Mouse (Mus musculus): ENCODE data around the gene Zmym5. TPM values are rescaled to one million over a fixed set of nuclear protein-coding genes. Genes with fewer than 3 reads are reported as not detected.

Gene Zmym5
- 55.9 TPM for total RNA-seq (2023)

DNA sequence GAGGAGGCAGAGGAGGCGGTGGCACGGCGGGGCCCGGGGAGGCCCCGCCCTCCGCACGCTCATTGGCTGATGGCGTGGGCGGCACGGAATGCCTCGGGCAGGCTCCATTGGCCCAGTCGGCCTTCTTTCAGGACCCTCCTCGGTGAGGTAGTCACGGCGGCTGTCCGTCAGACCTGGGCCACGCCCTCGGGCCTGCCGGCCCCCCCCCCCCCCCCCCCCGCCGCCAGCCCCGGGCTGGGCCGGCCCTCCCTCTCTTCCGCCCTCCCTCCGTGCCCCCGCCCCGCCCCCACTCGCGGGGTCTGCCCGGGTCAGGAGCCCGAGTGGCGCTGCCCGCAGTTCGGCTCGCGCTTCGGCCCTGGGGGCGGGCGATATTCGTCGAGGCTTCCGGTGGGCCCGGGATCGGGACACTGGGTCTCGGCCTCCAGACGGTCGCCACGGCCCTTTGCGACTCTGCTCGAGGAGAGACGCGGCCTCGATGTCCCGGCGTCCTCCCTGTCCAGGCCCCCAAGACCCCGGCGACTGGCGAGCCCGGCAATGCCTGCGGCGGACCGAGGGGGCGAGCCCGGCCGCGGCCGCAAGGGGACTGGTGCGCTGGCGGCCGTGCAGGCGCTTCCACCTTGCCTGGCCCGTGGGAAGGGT lies at the start of gene Zmym5:
Gene Zmym5, minus strand, starts transcription at position 16 of the 639 bp plus-strand sequence.

DNA sequence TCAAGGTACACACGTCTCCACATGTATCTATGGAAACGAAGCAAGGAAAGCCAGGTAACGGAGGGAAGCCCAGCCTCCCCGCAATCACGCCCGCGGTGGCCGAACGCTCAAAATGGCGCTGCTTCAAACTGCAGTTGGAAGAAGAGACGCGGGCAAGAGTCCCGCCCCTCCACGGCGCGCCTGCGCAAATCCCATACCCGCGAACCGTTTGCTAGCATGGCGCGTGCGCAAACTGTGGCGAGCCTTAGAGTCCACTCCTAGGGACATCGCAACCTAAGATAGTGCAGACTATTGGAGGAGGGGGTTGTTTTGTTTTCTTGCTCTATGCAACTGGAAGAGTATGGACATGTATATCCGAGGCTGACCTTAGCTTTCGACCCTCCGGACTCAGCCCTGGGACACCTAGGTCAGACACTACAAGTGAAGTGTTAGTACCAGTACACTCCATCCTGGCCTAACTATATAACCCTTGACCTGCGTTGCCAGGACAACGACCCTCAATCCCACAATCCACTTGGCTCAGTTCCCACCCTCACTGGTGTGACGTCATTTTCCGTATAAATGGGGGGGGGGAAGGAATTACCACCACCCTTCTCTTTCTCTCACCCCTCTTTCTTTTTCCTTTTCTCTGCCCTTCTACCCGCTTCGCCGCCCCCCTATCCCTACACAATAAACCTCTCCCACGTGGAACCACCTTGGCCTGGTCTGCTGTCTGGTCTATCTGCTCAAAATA lies 33.1 kb downstream of the Zmym5 start, which contains the start of gene Pspc1:
Gene Pspc1, minus strand, starts transcription at position 117 of the 733 bp plus-strand sequence.

Other genes with a start within 250 kb of the Zmym5 start
- 15.1 TPM for gene Cenpj, start 236.3 kb downstream of the Zmym5 start, total RNA-seq (2023)
- gene Parp4, start 236.1 kb downstream of the Zmym5 start, total RNA-seq (2023) = 72.0 TPM
- 36.5 TPM for gene Mphosph8, start 143.5 kb downstream of the Zmym5 start, total RNA-seq (2023)
- gene Pspc1, start 33.4 kb downstream of the Zmym5 start, total RNA-seq (2023) = 74.6 TPM
- gene Zmym2, start 74.9 kb upstream of the Zmym5 start, total RNA-seq (2023) = 129 TPM
- not detected for gene Gja3, start 246.4 kb upstream of the Zmym5 start, total RNA-seq (2023)